Mouse (Mus musculus) heart, postnatal 0 days (tissue): Measurements from ENCODE around the gene Troap.

ENCODE experiments used
- CTCF ChIP-seq: IDR thresholded peaks from 2 replicates; pipeline ENCODE4 v1.5.1; 2016; ENCODE audit warnings: antibody characterized with exemption, control low read depth, low read depth
- EP300 ChIP-seq: IDR thresholded peaks from 2 replicates; pipeline ENCODE4 v1.6.1; 2016; ENCODE audit warnings: antibody characterized with exemption, low read depth

DNA sequence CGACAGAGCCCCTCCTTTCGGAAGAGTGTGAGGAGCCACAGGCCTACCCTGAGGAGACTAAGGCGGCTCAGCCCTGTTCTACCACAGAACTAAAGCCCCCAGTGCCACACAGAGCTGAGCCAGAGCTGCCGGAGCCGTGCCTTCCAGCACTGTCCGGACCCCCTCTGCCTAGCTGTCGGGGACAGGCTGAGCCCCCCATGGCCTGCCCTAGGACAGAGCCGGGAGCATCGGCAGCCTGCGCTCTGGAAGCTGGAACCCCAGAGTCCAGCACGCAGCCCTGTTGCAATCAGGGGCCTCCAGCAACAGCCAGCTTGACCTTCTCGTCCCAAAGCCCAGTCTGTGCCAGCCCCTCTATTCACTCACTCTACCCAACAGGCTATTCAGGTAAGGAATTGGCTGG is 7.9 kb downstream of the Troap start:
- no peak for TF ChIP-seq EP300
- no peak for TF ChIP-seq CTCF
